Mouse (Mus musculus): ENCODE data around the gene Ssh3.
A peak's percentile ranks its signal among the peaks of the same experiment; 100 is the strongest.

Gene Ssh3

DNA sequence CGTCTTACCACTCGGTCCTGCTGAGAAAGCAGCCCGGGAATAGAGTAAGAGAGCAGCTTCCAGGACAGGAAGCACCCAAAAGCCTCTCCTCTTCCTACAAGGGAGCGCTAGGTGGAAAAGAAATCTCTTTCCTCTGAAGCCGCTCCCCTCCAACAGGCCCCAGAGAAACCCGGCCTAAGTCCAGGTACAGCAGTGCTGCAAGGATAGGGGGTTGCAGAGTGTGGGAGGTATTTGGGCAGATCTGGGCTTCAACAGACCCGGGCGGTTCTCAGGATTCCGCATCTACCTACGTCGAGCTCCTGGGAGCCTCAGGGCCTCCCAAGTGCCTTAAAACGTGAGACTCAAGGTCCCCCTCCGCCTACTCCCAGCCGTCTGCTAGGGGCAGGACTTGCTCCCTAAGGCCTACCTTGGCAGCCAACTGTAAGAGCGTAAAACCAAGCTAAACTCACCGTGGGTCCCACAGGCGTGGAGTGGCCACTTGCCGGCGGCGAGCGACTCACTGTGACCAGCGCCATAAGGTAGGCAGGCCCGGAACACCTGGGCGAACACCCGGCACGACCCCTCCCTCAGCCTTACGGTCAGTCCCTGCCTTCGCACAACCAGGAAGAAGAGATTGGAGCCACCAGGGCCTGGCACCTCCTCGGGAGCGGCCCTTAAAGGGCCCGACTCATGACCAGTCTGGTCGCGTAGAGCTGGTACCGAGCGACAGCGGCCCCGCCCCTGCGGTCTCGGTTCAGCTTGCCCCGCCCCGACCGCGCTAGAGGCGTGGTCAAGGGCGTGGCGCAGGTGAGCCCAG, at the start of gene Ssh3:
Gene Ssh3, minus strand, starts transcription at position 615 of the 796 bp plus-strand sequence.
- DNase-seq (ENCODE audit: low read depth, low spot score): no peak

DNA sequence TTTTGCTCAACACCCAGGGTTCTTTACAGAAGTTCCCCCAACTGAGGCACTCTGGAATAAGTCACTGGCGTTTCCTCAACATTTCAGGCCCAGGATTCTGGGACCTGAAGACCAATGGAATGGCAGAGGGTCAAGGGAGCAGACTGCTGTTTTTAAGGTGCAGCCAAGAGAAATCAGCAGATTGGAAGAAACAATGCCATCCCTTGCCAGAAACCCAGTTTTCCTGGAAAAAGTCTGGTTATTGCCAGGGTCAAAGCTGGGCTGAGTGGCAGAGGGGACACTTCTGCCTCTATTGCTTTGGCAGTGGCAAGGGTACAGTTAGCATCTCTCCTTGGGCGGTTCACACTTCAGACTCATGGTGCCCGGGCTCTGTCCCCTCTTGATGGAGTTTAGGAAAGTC, 48.2 kb upstream of the Ssh3 start:
- DNase-seq (ENCODE audit: low read depth, low spot score): no peak

DNA sequence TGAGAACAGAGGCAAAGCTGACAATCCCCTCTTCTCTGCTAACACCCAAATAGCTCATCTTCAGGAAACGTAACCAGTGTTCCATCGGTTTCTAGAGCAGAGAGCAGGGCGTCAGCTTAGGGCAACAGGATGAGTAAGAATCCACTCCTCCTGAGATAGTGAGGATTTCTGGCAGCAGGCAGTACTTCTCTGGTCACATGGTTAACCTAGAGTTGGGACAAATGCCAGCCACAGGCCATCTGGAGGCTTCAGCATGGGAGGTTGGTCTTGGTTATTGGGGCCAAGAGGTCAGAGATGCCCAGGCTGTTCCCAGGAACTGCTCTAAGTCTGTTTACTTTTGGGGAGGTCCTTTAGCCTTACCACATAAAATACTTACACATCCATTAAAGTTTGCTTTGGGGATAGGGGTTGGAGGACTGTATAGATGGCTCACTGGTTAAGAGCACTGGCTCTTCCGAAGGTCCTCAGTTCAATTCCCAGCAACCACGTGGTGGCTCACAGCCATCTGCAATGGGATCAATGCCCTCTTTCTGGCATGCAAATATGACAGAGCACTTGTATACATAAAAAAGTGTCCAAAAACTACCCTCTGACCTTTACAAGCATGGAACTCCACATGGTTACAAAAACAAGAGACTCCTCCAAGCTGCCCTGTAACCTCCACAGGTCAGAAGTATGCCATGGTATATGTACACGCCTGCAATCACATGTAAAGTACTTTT, 46.4 kb upstream of the Ssh3 start:
- peak; percentile 98 for DNase-seq (ENCODE audit: low read depth, low spot score)

DNA sequence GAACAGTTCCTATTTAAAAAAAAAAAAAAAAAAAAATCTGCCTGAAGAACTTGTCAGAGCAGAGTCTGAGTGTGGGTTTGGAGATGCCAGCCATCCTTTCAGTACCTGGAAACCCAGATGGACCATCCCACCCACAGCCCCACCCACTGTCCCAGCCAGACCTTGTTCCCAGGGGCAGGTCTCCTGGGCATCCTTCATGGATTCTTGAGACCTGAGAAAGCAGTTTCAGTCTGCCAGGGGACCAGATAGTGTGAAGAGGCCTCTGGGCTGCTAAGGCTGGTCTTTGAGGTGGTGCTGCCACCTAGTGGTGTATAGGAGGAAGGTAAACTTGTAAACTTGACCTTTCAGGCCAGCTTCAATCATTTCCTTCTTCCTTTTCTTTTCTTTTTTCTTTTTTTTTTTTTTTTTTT, 40.8 kb upstream of the Ssh3 start:
- DNase-seq (ENCODE audit: low read depth, low spot score): peak; percentile 94

- no peak for DNase-seq (ENCODE audit: low read depth, low spot score)
These were observed 40.3 kb upstream of the Ssh3 start for GRCm38 (mm10) chr19:4309302-4309701.

GRCm38 (mm10) chr19:4306190-4306577, 37.2 kb upstream of the Ssh3 start, which contains the start of gene Grk2:
Gene Grk2 (minus strand): TSS chr19:4306222.
- DNase-seq (ENCODE audit: low read depth, low spot score): peak; percentile 73

DNA sequence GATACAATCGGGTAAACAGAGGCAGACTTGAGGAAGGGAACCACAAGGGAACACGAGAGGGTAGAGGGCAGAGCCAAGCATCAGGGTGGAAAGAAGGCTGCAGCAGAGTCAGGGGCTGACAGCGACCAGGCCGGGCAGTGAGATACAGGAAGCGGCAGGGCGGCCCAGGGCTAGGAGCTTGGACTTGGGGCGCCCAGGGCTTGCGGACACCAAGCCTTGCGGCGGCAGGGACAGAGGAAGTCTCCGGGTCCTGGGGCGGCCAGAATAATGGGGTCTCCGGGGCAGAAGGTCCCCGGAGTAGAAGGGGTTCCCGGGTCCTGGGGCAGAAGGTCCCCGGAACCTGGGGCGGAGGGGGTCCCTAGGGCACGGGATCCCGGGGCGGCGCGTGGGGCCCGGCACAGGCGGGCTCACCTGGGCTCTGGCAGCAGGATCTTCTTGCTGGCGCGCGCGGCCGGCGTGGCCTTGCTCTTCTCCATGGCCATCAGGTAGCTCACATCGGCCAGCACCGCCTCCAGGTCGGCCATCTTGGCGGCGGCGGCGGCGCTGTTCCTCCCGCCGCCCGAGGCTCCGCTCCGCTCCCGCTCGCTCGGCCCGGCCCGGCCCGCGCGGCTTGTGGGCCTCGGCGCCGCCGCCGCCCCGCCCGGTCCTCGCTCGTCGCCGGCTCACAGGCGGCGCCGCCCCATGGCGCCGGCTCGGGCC, 36.7 kb upstream of the Ssh3 start:
- peak; percentile 58 for DNase-seq (ENCODE audit: low read depth, low spot score)

- DNase-seq (ENCODE audit: low read depth, low spot score): no peak
These were observed 35.9 kb upstream of the Ssh3 start for GRCm38 (mm10) chr19:4304871-4305321.

- DNase-seq (ENCODE audit: low read depth, low spot score): no peak
These were observed 35.4 kb upstream of the Ssh3 start for GRCm38 (mm10) chr19:4304251-4304821.

DNA sequence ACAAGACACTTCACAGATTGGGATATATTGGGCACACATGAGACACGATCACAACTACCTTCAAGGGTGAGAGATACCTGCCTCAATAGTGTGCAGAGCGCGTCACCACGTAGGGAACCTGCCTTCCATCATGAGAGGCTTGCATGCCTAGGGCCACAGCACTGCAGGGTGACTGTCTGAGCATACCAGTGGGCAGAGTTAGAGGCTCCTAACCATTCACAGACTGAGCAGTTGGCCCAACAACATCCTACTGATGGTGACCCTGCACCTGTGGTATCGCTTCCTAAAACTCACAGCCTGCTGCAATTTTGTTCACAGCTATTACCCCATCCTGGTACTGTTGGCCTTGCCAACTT, 34.6 kb upstream of the Ssh3 start:
- no peak for DNase-seq (ENCODE audit: low read depth, low spot score)

- no peak for DNase-seq (ENCODE audit: low read depth, low spot score)
These were observed 34.1 kb upstream of the Ssh3 start for GRCm38 (mm10) chr19:4302936-4303639.

- no peak for DNase-seq (ENCODE audit: low read depth, low spot score)
These were observed 33.0 kb upstream of the Ssh3 start for GRCm38 (mm10) chr19:4301735-4302651.

- no peak for DNase-seq (ENCODE audit: low read depth, low spot score)
These were observed 32.1 kb upstream of the Ssh3 start for GRCm38 (mm10) chr19:4300852-4301734.

DNA sequence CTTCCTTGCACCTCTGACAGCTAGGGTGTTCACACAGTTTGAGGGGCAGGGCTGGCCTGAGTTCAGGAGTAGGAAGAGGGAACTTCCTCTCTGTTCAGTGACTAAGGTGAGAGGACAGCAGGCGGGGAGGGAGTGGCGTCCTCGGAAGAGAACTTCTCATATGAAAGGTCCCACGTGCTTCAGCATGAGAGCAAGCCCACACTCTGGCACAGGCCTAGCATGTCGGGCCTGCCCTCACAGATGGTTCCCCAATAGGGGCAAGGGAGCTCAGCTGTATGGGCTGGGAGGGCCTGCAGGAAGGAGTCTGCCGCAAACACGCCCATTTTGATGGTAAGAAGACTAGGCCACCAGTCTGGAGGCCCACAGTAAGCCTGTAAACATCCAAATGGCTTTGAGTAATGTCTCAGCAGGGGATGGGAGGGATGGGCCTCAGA, 31.3 kb upstream of the Ssh3 start:
- DNase-seq (ENCODE audit: low read depth, low spot score): no peak

- no peak for DNase-seq (ENCODE audit: low read depth, low spot score)
These were observed 30.7 kb upstream of the Ssh3 start for GRCm38 (mm10) chr19:4299574-4300270.

DNA sequence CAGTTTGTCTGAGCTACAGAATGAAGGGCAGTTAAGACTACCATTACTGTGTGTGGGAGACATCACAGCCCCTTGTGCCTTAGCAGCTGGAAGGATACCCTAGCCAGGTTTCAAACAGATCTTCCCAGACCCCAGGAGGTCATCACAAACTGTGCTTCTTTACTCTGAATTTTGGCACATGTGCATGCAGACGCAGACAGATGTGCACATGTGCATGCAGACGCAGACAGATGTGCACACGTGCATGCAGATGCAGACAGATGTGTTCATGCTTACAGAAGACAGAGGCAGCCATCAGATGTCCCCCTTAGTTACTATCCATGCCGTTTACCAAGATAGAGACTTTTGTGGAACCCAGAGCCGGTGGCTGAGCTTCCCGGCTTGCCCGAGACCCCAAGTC, 30.1 kb upstream of the Ssh3 start:
- no peak for DNase-seq (ENCODE audit: low read depth, low spot score)

GRCm38 (mm10) chr19:4298322-4299121, 29.5 kb upstream of the Ssh3 start:
- no peak for DNase-seq (ENCODE audit: low read depth, low spot score)

DNA sequence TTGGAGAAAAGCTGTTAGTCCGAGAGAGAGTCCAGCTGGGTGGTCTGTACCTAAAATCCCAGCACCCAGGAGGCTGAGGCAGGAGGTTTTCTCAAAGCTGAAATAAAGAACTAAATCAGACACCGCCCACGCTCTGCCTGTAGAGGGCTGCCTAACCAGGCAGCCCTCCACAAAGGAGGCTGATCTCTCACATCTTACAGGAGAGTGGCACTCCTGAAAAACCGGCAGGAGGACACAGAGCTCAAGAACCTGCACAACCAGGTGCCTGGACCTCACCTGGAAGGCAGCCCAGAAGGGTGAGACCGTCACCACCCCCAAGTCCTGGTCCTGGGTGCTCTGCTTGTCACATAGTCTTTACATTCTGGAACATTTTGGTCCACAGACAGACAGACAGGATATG, 28.9 kb upstream of the Ssh3 start:
- DNase-seq (ENCODE audit: low read depth, low spot score): no peak
